Mouse (Mus musculus): Measurements from ENCODE around the gene Ankrd33b.

- TF ChIP-seq HCFC1 (IDR thresholded peaks at IDR 0.05; ENCODE audit: borderline replicate concordance, insufficient read depth, low read length) (no peak), ZNF384 (IDR thresholded peaks at IDR 0.05; ENCODE audit: low read depth, low read length) (no peak), CHD2 (IDR thresholded peaks at IDR 0.05; ENCODE audit: low read depth, low read length) (no peak), ZC3H11A (IDR thresholded peaks at IDR 0.05; ENCODE audit: borderline replicate concordance, low read depth, low read length) (no peak), MAFK (IDR thresholded peaks at IDR 0.05; ENCODE audit: insufficient read depth, low read depth, low read length) (no peak)
Observed at GRCm38 (mm10) chr15:31279577-31280004, 87.9 kb downstream of the Ankrd33b start.

Data from ES-E14 (cell line).